Mouse (Mus musculus) ES-Bruce4 (cell line): ENCODE measurements around the gene Gprc5b.
A peak's percentile ranks its signal among the peaks of the same experiment; 100 is the strongest.

Source experiments
- CTCF ChIP-seq: IDR thresholded peaks from one replicate; pipeline ENCODE4 v1.8.1; 2011; ENCODE audit warnings: low read depth, low read length
- POLR2A ChIP-seq: IDR thresholded peaks from one replicate; pipeline ENCODE4 v1.8.1; 2011; ENCODE audit warnings: low read length; ENCODE audit not compliant: insufficient read depth

DNA sequence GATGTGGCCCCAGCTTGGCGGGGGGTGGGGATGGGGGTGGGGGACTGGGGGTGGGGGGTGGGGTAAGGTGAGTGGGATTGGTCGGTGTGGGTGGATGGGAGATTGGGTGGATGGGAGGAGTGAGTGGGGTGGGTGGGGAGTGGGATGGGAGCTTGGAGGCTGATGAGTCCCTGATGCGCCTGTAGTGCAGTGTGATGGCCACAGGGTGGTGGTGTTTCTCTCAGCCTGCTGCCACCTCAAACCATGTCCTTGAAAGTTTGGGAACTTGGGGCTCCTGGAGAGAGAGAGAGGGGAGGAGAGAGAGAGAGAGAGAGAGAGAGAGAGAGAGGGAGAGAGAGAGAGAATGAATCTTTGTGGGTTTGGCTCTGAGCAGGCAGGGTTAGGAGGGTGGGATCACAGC, 20.7 kb upstream of the Gprc5b start:
- TF ChIP-seq POLR2A: no peak
- peak; percentile 82 for TF ChIP-seq CTCF
